8 mouse cellular contexts compared by ENCODE assay signal in genomic region chr3:123516784-123517183, GRCm38 (mm10).
DNase-seq lines count a peak whose midpoint lies in the region; ATAC-seq and TF ChIP-seq lines count a peak whose summit lies in the region.

No protein-coding gene starts in this region.

- no peak overlapping the region for H3K27ac ChIP-seq in hindbrain, embryonic 11.5 days (ENCODE audit: low read depth, low read length)
- H3K27ac ChIP-seq in limb, embryonic 11.5 days (replicated peaks; ENCODE audit: low read depth, low read length) = no peak overlapping the region

- no peaks in the 10 kb centered on the region; the same call in 1 of the 2 replicates for H3K4me1 ChIP-seq in lung, adult 2 months (ENCODE audit: control insufficient read depth, insufficient read depth, low read length)
- no peaks in the 10 kb centered on the region for H3K4me1 ChIP-seq in hindbrain, embryonic 11.5 days (replicated peaks; ENCODE audit: control insufficient read depth, insufficient read depth, low read length)
- H3K4me1 ChIP-seq in limb, embryonic 11.5 days (ENCODE audit: control insufficient read depth, insufficient read depth, low read length) = no peaks in the 10 kb centered on the region

- 31% methylated on average over 4 of the region's 4 CpGs for WGBS in lung, adult 2 months
- 36% methylated on average over 4 of the region's 4 CpGs for WGBS in hindbrain, embryonic 11.5 days
- 46% methylated on average over 4 of the region's 4 CpGs for WGBS in limb, embryonic 11.5 days

- no peak for TF ChIP-seq POLR2A in lung, adult 2 months (IDR thresholded peaks at IDR 0.05; ENCODE audit: borderline replicate concordance, extremely low read depth, low read depth, low read length)

- TF ChIP-seq CTCF in lung, adult 2 months (IDR thresholded peaks at IDR 0.05; ENCODE audit: insufficient read depth, low read length) = peak; percentile 29; the same call in 1 of the 2 replicates

- ATAC-seq in hindbrain, embryonic 11.5 days (ENCODE audit: low FRiP score) = peak; percentile 34
- no peak for ATAC-seq in limb, embryonic 11.5 days (ENCODE audit: insufficient number of reproducible peaks, low FRiP score, low TSS enrichment, low read depth)

- H3K4me3 ChIP-seq in lung, adult 2 months (replicated peaks; ENCODE audit: extremely low read depth, low read depth, low read length) = no peak overlapping the region
- H3K4me3 ChIP-seq in hindbrain, embryonic 11.5 days (ENCODE audit: low read depth, low read length) = no peak overlapping the region
- no peak overlapping the region for H3K4me3 ChIP-seq in limb, embryonic 11.5 days (ENCODE audit: low read depth, low read length)

- no peaks in the 10 kb centered on the region for H3K27me3 ChIP-seq in hindbrain, embryonic 11.5 days (ENCODE audit: control insufficient read depth, insufficient read depth, low read length)
- H3K27me3 ChIP-seq in limb, embryonic 11.5 days (ENCODE audit: control insufficient read depth, insufficient read depth, low read length) = no peaks in the 10 kb centered on the region

- no peak for DNase-seq in lung, adult 2 months
- no peak for DNase-seq in lung, adult 18-20 months
- peak; percentile 40 for DNase-seq in R1 (ENCODE audit: low read depth, low spot score)
- peak; percentile 74 to 76 for DNase-seq in cerebellum, postnatal 14 days
- peak; percentile 65 for DNase-seq in hindbrain, embryonic 11.5 days (ENCODE audit: low spot score)
- peak; percentile 52 for DNase-seq in limb, embryonic 11.5 days (ENCODE audit: low spot score)
- peak; percentile 66 for DNase-seq in retina, postnatal 1 day
- no peak for DNase-seq in yolk sac, embryonic 10.5 days (ENCODE audit: low spot score)

- H3K9me3 ChIP-seq in hindbrain, embryonic 11.5 days (ENCODE audit: control insufficient read depth, low read length) = no peaks in the 10 kb centered on the region
- H3K9me3 ChIP-seq in limb, embryonic 11.5 days (ENCODE audit: control insufficient read depth, low read length) = no peaks in the 10 kb centered on the region

- H3K9ac ChIP-seq in hindbrain, embryonic 11.5 days (ENCODE audit: low read depth, low read length) = no peak overlapping the region
- no peak overlapping the region for H3K9ac ChIP-seq in limb, embryonic 11.5 days (ENCODE audit: low read length)

- H3K4me2 ChIP-seq in hindbrain, embryonic 11.5 days (replicated peaks; ENCODE audit: low read depth, low read length) = no peak overlapping the region
- no peak overlapping the region for H3K4me2 ChIP-seq in limb, embryonic 11.5 days (ENCODE audit: low read depth, severe bottlenecking)

- no peaks in the 10 kb centered on the region for H3K36me3 ChIP-seq in hindbrain, embryonic 11.5 days (ENCODE audit: control insufficient read depth, insufficient read depth, low read length)
- H3K36me3 ChIP-seq in limb, embryonic 11.5 days (ENCODE audit: control insufficient read depth, insufficient read depth, low read length) = no peaks in the 10 kb centered on the region

Comparison
In these comparisons a context has a peak if more than half of its experiments do, and no peak if none do; other contexts are left out.
1. DNase-seq: peak in R1 (single experiment), cerebellum, postnatal 14 days (2 of 2), hindbrain, embryonic 11.5 days (single experiment), limb, embryonic 11.5 days (single experiment) and retina, postnatal 1 day (single experiment); none in lung, adult 2 months (single experiment), lung, adult 18-20 months (0 of 2) and yolk sac, embryonic 10.5 days (single experiment).